Mouse (Mus musculus) 416B (cell line): ENCODE results near the gene Pank4.

Experiments
- DNase-seq: peaks from one replicate; pipeline ENCODE4 v3.0.0; 2011; ENCODE audit warnings: low read depth

Pank4 gene

GRCm38 (mm10) chr4:155014244-155014643, 50.3 kb downstream of the Pank4 start:
- DNase-seq, result no peak

DNA sequence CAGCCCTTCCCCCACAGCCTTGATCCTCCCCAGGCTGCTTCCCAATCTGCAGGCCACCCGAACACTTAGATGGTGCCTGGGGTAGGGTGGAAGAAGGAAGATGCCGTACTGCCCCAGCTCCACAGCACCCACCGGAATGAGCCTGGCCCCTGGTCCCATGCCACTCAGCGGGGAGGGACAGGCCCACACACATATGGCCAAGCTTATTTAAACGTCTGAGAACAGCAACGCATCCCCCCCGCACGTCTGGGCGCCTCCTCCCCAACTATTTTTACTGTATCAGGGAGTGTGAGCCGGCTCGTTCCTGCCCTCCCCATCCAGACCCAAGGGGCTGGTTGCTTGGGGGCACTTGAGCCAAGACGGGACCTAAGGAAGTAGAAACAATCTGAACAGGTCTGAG, 50.9 kb downstream of the Pank4 start:
- DNase-seq, result no peak

GRCm38 (mm10) chr4:155015550-155015949, 51.6 kb downstream of the Pank4 start:
- no peak for DNase-seq

- no peak for DNase-seq
Measured at GRCm38 (mm10) chr4:155016807-155017206, 52.9 kb downstream of the Pank4 start.

GRCm38 (mm10) chr4:155017253-155017878, 53.4 kb downstream of the Pank4 start:
- no peak for DNase-seq

DNA sequence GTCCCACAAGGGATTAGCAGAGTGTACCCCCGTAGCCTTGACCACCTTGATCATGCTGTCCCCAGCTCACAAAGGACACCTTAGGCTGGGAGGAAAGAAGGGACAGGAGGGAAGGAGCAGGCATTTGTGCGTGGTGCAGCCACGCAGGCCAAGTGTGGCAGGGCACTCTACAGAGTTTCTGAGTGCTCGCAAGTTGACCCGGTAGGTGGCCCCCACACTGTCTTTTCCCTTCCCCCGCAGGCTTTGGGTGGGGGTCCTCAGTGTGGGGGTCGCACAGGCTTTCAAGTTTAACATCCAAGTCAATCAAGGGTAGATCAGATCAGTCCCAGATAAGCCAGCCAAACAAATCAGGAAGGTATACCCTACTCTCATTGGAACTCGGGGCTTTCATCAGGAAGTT, 54.1 kb downstream of the Pank4 start:
- DNase-seq, result no peak

DNA sequence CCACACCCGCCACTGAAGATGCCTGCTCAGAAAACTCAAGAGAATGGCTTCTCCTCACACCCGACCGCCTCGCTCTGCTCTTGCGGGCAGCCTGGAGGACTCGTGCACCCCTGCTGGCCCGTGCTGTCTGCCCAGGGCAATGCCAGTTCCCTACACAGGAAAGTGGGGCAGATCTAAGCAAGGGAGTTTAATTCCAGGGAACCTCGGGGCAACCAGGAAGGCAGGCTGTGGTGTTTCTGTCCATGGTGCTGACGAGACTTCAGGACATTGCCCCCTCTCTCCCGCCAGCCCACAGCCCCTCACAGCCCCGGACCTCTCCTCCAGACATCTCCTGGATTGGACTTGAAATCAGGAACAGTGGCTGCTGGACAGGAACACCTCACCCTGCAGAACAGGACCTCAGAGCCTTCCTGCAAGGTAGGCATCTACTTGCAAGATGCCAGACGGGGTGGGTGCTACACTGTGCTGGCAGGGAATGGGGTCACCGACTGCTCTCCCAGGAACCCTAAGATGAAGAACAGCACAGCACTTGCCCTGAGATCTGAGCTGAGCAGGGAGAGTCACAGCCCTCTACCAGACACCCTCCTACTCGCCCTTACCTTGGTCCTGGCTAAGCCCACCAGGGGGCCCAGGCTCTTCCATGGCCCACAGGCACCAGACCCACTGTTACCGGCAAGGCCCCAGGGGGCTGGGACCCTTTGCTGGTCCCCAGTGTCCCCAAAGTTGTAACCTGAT, 54.8 kb downstream of the Pank4 start:
- DNase-seq, result peak; percentile 17

DNA sequence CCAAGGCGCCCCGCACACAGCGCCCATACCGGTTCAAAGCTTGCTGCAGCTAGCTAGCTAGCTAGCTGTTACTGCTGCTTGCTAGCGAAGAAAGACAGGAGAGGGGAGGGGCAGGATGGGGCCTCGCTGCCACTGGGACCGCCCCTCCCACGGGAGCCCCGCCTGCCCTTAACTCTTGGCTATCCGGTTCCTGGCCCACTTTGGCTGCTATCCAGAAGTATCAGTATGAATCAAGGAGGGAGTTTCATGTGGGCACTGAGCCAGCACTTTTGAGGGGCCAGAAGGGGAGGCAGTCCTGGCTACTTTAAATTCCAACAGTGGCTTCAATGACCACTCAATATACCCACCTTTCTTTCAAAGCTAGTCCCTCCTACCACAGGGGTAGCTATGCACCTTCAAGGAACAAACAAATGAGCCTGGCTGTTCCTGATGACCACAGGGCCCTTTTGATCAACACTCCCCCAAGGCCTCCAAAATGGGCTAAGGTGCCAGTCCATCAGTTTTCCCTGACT, 55.5 kb downstream of the Pank4 start:
- peak; percentile 24 for DNase-seq

DNA sequence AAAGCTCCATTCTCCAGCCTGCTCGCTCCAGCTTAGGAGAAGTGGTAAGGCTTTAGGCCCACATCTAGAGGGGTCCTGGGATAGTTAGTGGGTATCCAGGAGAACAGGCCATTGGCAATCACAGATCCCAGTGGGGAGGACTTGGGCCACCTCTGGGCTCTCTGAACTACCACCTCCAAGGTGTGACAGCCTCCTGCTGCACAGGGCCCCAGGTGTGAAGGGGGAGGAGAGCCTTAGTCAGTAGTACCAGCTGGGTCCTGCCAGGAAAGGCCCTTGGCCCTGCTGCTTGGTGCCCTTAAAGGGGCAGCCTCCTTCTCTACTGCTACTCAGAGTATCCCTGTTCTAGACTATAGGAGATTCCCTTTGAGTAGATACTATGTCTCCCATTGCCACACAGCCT, 56.2 kb downstream of the Pank4 start:
- no peak for DNase-seq

DNA sequence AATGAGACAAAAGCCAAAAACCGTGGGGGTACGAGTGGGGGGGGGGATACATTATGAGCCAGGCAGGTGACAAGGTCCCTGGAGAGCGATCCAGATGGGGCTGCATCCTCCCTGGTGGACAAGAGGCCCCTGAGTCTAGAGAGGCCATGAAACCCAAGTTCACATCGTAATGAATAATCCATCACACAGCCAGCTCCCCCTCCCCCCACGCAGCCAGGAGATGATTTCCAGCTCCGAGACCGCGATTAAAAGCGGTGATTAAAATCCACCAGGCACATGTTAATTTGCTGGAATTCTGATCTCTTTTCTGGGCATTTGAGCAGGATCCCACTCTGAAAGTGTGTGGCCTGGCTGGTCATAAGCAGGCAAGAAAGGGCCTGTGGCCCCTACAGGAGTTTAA, 56.9 kb downstream of the Pank4 start:
- DNase-seq, result no peak

- no peak for DNase-seq
Measured at GRCm38 (mm10) chr4:155022228-155022855, 58.4 kb downstream of the Pank4 start.

DNA sequence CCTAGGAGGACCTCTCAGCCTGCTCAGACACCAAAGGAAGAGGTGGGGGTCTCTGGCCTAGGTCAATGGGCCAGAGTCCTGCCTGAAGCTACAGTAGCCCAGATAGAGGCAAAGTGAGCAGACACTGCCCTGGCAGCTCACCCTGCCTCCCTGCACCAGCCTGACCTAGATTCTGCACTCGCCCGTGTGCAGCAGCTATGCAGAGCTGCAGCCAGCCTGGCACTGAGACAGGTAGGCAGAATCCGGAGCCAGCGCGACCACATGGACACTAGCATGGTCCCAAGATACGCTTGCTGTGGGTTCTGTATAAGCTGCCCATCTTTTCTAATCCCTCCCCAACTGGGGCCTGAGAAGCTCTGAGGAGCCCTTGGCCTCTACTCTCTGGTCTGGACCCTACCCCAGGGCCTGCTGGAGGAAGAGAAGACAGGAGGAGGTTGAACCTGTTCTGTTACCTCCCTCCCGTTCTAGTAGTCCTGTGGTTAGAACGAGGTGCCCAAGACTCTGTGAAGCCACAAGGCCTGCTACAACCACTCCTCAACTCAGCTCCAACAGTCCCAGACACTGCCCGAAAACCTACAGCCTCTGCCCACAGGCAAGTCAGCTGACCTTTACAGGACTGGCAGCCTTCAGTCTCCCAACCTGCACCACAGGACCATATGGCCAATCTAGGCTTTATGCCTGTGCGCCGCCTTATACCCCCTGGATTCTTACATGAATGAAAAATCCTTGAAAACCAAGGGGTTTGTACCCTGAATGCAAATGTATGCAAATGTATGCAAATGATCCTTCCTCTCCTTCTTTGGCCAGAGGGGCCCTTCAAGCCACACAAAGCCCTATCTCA, 60.5 kb downstream of the Pank4 start:
- DNase-seq, result no peak
